Mouse (Mus musculus) small intestine, adult 2 months (tissue): ENCODE measurements around the gene Zfp622.

Experiments used
- CTCF ChIP-seq: fragments of 200-500 bp; IDR thresholded peaks from 2 replicates; pipeline ENCODE4 v1.5.1; 2012; ENCODE audit warnings: low read depth, mild to moderate bottlenecking, control low read depth, inconsistent platforms, low read length, moderate library complexity, mixed read lengths; ENCODE audit not compliant: insufficient replicate concordance, insufficient read length; ENCODE audit errors: extremely low read depth
- POLR2A ChIP-seq: fragments of 200-500 bp; IDR thresholded peaks from 2 replicates; pipeline ENCODE4 v1.6.1; 2012; ENCODE audit warnings: low read depth, mild to moderate bottlenecking, control low read depth, inconsistent platforms, low read length, moderate library complexity

- TF ChIP-seq CTCF (no peak), POLR2A (no peak)
Observed at GRCm38 (mm10) chr15:25942415-25942814, 41.8 kb upstream of the Zfp622 start.
